Mouse (Mus musculus) liver, embryonic 14.5 days (tissue): ENCODE measurements around the gene Mfrp. TPM values are rescaled to one million over a fixed set of nuclear protein-coding genes. Genes with fewer than 3 reads are reported as not detected.

Experiments used
- ATAC-seq: fragments of 200-750 bp; cut with Nextera tagmentation; 2 replicates; pipeline ENCODE4 v1.8.0; 2017; ENCODE audit warnings: moderate number of reproducible peaks, mild to moderate bottlenecking, moderate library complexity; ENCODE audit not compliant: insufficient read depth
- DNase-seq, 3 experiments: peaks; one replicate each; pipeline ENCODE4 v3.0.0-alpha.2; 2012 to 2013; ENCODE audit warnings: low read depth in 3 of 3, low spot score in 3 of 3
- H3K27ac ChIP-seq: fragments of 300-500 bp; sonication (generic); 2 replicates; pipeline ENCODE4 v1.5.1; 2014; ENCODE audit warnings: moderate library complexity, mild to moderate bottlenecking, control low read depth, inconsistent platforms
- H3K27me3 ChIP-seq: fragments of 300-500 bp; sonication (generic); 2 replicates; pipeline ENCODE4 v1.6.1; 2014; ENCODE audit warnings: mild to moderate bottlenecking, low read length, moderate library complexity; ENCODE audit not compliant: control insufficient read depth, insufficient read depth
- H3K36me3 ChIP-seq: fragments of 300-500 bp; sonication (generic); replicated peaks from 2 replicates; pipeline ENCODE4 v1.6.1; 2014; ENCODE audit warnings: low read depth; ENCODE audit not compliant: control insufficient read depth, insufficient read depth
- H3K4me1 ChIP-seq, 2 experiments: fragments of 200-500 bp in 1 of 2; fragments of 300-500 bp in 1 of 2; sonication (generic) in 1 of 2; replicated peaks; 2 replicates each; pipeline ENCODE4 v1.6.1; 2012 to 2014; ENCODE audit warnings: antibody characterized with exemption in 1 of 2, inconsistent platforms in 1 of 2, low read length in 1 of 2; ENCODE audit not compliant: control insufficient read depth in 2 of 2, insufficient read depth in 2 of 2
- H3K4me2 ChIP-seq: fragments of 300-500 bp; sonication (generic); 2 replicates; pipeline ENCODE4 v1.6.1; 2014; ENCODE audit warnings: low read depth, mild to moderate bottlenecking, control low read depth, moderate library complexity
- H3K4me3 ChIP-seq, 2 experiments: fragments of 200-500 bp in 1 of 2; fragments of 300-500 bp in 1 of 2; sonication (generic) in 1 of 2; 2 replicates each; pipeline ENCODE4 v1.5.1; 2012 to 2014; ENCODE audit warnings: low read depth in 2 of 2, low read length in 2 of 2, mild to moderate bottlenecking in 2 of 2, control low read depth in 1 of 2, inconsistent platforms in 1 of 2, moderate library complexity in 1 of 2; ENCODE audit not compliant: insufficient read depth in 1 of 2
- H3K9ac ChIP-seq: fragments of 300-500 bp; sonication (generic); replicated peaks from 2 replicates; pipeline ENCODE4 v1.6.1; 2014; ENCODE audit warnings: mild to moderate bottlenecking, control low read depth, moderate library complexity
- H3K9me3 ChIP-seq: fragments of 300-500 bp; sonication (generic); 2 replicates; pipeline ENCODE4 v1.6.1; 2016; ENCODE audit warnings: low read length, mixed read lengths; ENCODE audit not compliant: control insufficient read depth
- CTCF ChIP-seq: IDR thresholded peaks from 2 replicates; pipeline ENCODE4 v1.5.1; 2016; ENCODE audit warnings: antibody characterized with exemption, low read depth, control low read depth
- EP300 ChIP-seq: IDR thresholded peaks from 2 replicates; pipeline ENCODE4 v1.6.1; 2016; ENCODE audit warnings: antibody characterized with exemption, low read depth
- WGBS: fragments of 180-500 bp; shearing (Covaris S2); extraction: QIAGEN DNeasy Blood & Tissue Kit; methylation state at CpG from one replicate; pipeline ENCODE4 v1.1.7; 2014; ENCODE audit not compliant: insufficient replicate concordance; 5-methylcytosine and 5-hydroxymethylcytosine counted together
- polyA plus RNA-seq, 2 experiments: library from polyadenylated mRNA; depleted of rRNA in 1 of 2; stranded (reverse) in 1 of 2; unstranded in 1 of 2; fragments of >200 nt; fragmentation: Nextera tagmentation in 1 of 2; extraction: Ambion mirVana in 1 of 2; gene quantifications; 2 replicates each; pipeline versions ENCODE4 v1.2.1 to v1.2.3; 2012 to 2014

The Mfrp gene
- polyA plus RNA-seq, 2 experiments, result not detected

GRCm38 (mm10) chr9:44075276-44075995 lies 26.1 kb upstream of the Mfrp start:
- ATAC-seq (no peak), DNase-seq (no peak)
- no peak overlapping the region for H3K9ac ChIP-seq
- H3K4me2 ChIP-seq, result no peak overlapping the region
- H3K27me3 ChIP-seq, result peaks cover 2% of the 10 kb centered on the region; the same call in 1 of the 2 replicates
- no peaks in the 10 kb centered on the region for H3K9me3 ChIP-seq
- H3K36me3 ChIP-seq, result no peaks in the 10 kb centered on the region
- no peak overlapping the region for H3K4me3 ChIP-seq
- H3K27ac ChIP-seq, result no peak overlapping the region
- H3K4me1 ChIP-seq, result no peaks in the 10 kb centered on the region
- TF ChIP-seq CTCF (no peak), EP300 (no peak)
- 65% methylated on average over 24 of the region's 24 CpGs for WGBS

- H3K4me3 ChIP-seq, result no peak overlapping the region
- peaks cover 2% of the 10 kb centered on the region; the same call in 1 of the 2 replicates for H3K27me3 ChIP-seq
- H3K9me3 ChIP-seq, result no peaks in the 10 kb centered on the region
- H3K4me2 ChIP-seq, result no peak overlapping the region
- H3K4me1 ChIP-seq, result no peaks in the 10 kb centered on the region
- no peak overlapping the region for H3K9ac ChIP-seq
- H3K36me3 ChIP-seq, result no peaks in the 10 kb centered on the region
- no peak overlapping the region for H3K27ac ChIP-seq
- TF ChIP-seq EP300, result no peak
- TF ChIP-seq CTCF, result no peak
- no peak for ATAC-seq
- WGBS, result 59% methylated on average over 16 of the region's 16 CpGs
- no peak for DNase-seq
These were observed 25.3 kb upstream of the Mfrp start for GRCm38 (mm10) chr9:44075996-44076763.

GRCm38 (mm10) chr9:44076764-44077120 lies 24.8 kb upstream of the Mfrp start:
- no peaks in the 10 kb centered on the region for H3K4me1 ChIP-seq
- no peak overlapping the region for H3K4me2 ChIP-seq
- H3K27me3 ChIP-seq, result no peaks in the 10 kb centered on the region
- no peak overlapping the region for H3K9ac ChIP-seq
- H3K4me3 ChIP-seq, result no peak overlapping the region
- H3K36me3 ChIP-seq, result no peaks in the 10 kb centered on the region
- DNase-seq, result peak; percentile 37 to 51 (median 43)
- no peaks in the 10 kb centered on the region for H3K9me3 ChIP-seq
- 17% methylated on average over 5 of the region's 5 CpGs for WGBS
- TF ChIP-seq EP300, result no peak
- TF ChIP-seq CTCF, result peak; percentile 69
- no peak overlapping the region for H3K27ac ChIP-seq
- no peak for ATAC-seq

GRCm38 (mm10) chr9:44077266-44077910 lies 24.1 kb upstream of the Mfrp start:
- H3K4me1 ChIP-seq, result no peaks in the 10 kb centered on the region
- no peak for ATAC-seq
- 71% methylated on average over 11 of the region's 11 CpGs for WGBS

More at GRCm38 (mm10) chr9:44077266-44077910, 24.1 kb upstream of the Mfrp start:
- Histone ChIP-seq H3K4me3 (no peak overlapping the region), H3K9me3 (no peaks in the 10 kb centered on the region), H3K9ac (no peak overlapping the region), H3K27me3 (no peaks in the 10 kb centered on the region), H3K4me2 (no peak overlapping the region), H3K36me3 (no peaks in the 10 kb centered on the region), H3K27ac (no peak overlapping the region)
- TF ChIP-seq EP300 (no peak), CTCF (no peak)
- no peak for DNase-seq
